Mouse (Mus musculus) G1E (cell line): ENCODE measurements around the gene Thsd4.
"Not testable (repeated sequence)": the region's sequence is repeated elsewhere in the genome, so short reads cannot be mapped to it uniquely, and the experiment has no call there.

ENCODE experiments used
- CTCF ChIP-seq: IDR thresholded peaks from 2 replicates; pipeline ENCODE4 v1.5.1; 2012; ENCODE audit warnings: low read depth, low read length, inconsistent platforms, mixed read lengths
- GATA1 ChIP-seq: IDR thresholded peaks from 2 replicates; pipeline ENCODE4 v1.6.1; 2012; ENCODE audit warnings: borderline replicate concordance, low read length, inconsistent platforms, mixed read lengths
- GATA2 ChIP-seq: IDR thresholded peaks from 2 replicates; pipeline ENCODE4 v1.6.1; 2012; ENCODE audit warnings: low read depth, low read length, inconsistent platforms, borderline replicate concordance
- POLR2AphosphoS5 ChIP-seq: IDR thresholded peaks from 2 replicates; pipeline ENCODE4 v1.6.1; 2012; ENCODE audit warnings: low read depth, low read length, inconsistent platforms; ENCODE audit not compliant: insufficient replicate concordance

DNA sequence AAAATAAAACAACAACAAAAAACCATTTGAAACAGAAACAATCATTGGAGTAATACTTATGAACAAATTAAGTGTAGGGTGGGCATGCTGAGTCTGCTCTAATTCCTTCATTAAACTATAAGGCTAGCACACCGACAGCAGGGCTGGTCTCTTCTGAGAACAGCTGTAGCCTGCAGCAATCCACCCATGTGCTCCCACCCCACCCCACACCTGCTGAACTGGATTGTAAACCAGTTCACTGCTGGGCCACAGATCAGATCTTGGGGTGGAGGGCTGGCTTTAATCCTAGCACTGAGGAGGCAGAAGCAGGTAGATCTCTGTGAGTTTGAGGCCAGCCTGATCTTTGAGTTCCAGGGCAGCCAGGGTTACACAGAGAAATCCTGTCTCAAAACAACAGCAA lies 563.7 kb downstream of the Thsd4 start:
- not testable (repeated sequence) for TF ChIP-seq CTCF, GATA1, GATA2, POLR2AphosphoS5
